Mouse (Mus musculus): Measurements from ENCODE around the gene Paqr7. TPM values are rescaled to one million over a fixed set of nuclear protein-coding genes. Genes with fewer than 3 reads are reported as not detected.

Paqr7 gene
- 37.7 and 48.2 TPM in 2 replicates for polyA plus RNA-seq (2012; rRNA removed)

DNA sequence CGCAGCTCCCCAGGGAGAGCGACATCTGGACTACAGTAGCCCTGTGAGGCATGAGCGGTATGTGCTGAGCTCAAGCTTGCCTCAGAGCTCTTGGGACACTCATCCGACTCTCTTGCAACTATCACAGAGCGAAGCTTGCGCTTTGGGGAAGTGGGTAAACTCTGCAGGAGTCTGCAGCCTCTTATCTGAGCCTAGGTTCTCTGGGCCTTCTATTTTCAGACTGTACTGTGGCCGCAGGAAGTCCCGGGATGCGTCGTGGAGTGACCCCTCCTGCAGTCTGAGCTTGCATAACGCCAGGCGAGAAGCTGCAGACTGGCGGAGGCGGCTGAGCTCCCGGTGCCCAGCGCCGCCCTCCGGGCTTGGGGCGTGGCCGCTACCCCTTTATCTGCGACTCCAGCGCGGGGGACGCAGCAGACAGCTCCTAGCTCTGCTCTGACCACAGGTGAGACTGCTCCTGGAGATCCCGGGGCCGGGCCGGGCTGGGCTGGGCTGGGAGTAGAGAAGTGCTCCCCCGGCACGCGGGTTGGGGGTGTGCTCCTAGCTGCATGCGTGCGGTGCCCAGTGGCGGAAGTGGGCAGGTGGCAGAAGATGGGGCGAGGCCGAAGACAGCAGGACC, at the start of gene Paqr7:
TSS of gene Paqr7 (plus strand) at position 103 of the 616 bp plus-strand sequence.
- no peak for DNase-seq (ENCODE audit: low read depth)

GRCm38 (mm10) chr4:134447966-134448365, 48.5 kb upstream of the Paqr7 start:
- no peak for DNase-seq (ENCODE audit: low read depth)

DNA sequence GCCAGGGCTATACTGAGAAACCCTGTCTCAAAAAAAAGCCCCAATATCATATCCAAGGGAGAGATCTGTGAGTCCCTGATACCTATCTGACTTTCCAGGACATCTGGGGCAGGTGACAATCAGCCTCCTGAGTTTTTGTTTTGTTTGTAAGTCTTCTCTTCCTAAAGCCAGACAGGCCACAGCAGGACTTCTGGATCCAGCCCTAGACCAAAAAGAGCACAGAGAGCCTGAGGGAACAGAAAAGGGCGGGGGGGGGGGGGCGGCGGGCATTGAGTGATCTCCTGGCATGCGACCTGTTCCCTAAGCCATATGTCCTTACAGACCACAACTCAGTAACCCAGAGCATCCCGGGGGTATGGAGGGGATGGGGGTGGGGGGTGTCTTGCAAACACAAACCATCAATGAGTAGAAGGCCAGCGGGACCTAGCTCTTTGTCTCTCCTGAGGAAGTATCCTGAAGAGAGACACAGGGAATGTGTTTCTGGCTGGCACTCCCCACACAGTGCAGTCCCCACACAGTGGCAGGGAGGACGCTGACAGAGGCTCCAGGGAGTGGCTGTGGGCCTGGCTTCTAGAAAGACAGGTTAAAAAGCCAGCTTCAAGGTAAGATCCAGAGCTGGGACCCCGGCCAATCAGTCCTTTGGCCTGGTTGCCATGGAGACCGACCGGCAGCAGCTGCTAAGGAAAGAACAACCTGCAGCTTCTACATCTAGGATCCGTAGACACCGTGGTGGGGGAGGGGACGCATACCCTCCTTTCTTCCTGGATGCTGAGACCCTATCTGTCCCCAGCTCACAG, 46.7 kb upstream of the Paqr7 start:
- DNase-seq (ENCODE audit: low read depth): no peak

DNA sequence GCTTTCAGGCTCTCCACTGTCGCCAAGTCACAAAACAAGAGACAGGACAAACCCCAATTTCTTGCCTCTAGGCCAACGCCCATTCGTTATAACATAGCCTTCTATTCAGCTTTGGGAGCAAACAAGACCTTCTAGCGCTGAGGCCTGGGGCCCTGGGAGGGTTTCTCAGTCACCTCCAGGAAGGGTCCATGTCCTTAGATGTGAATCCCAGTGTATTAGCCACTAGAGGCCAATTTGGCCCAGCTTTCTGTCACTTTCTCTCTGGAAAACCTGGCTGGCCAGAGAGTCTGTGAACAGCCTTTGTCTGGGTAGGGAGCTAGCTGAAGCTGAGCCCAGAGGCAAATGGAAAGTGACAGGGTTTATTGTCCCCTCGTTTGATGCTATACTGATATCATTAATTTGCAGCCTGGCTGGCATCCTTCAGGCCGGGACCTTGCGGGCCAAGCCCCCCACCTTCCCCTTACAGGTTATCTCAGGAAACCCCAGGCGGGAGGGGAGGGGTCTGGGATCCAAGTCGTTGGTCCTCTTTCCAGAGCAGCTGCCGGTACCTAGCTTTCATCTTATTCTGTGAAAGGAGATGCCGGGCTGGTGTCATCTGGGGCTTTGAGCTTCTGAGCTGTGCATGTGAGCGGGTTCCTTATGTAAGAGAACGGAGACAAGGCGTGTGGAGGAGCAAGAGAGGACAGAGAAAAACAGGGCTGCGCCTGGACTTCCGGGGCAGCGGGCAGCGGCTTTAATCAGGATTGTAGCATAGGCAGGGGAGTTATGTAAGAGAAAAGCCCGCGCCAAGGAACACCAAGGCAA, 45.9 kb upstream of the Paqr7 start:
- no peak for DNase-seq (ENCODE audit: low read depth)

DNA sequence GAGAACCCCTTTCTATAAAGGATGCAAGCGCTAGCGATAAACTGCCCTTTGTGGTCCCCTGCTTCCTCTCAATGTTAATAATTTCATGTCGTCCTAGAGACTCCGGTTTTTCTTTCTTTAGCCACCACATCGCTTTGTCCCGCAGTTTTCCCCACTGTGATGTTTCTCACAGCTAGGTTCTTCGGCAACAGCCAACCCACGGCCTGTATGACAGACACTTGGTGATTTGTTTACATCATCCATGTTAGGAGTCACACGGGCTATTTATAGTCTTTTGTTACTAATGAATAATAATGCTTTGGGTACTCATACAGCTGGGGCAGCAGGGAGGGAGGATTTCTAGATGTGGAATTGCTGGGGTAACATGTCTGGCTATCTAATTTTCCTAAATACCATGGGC, 45.0 kb upstream of the Paqr7 start:
- no peak for DNase-seq (ENCODE audit: low read depth)

DNA sequence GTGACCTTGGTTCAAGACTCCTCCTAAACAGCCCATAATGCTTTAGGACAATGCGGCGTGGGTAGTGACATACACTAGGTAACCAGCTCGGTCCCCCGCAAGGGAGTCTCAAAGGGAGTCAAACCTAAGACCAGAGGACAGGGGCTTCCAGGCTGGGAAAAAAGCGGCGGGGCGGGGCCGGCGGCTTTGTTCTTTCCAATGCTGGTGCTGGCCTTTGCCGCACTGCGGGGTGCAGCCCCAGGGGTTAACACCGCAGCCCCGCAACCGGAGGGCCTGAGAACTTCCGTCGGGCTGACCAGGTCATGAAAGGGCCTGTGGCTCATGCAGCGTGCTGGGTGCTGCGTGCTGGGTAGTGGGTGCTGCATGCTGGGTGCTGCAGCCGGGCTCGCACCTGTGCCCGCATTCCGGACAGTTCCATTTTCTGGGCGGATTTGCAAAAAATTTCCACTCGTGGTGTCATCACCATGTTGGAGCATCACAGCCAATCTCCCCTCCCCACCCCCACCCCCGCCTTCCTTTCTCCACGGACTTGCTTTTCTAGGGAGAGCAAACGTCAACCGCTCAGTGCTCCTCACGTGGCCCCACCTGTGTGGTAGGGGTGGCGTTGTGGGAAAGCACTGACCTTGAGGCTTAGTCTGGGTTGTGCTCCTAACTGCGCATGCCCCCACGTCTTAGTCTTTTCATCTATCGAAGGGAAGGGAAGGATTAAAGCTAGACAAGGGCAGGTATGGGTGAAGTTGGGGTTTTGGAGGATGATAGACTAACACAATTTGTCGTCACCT, 42.7 kb upstream of the Paqr7 start:
- DNase-seq (ENCODE audit: low read depth): no peak

- no peak for DNase-seq (ENCODE audit: low read depth)
Measured at GRCm38 (mm10) chr4:134455310-134455709, 41.2 kb upstream of the Paqr7 start.

DNA sequence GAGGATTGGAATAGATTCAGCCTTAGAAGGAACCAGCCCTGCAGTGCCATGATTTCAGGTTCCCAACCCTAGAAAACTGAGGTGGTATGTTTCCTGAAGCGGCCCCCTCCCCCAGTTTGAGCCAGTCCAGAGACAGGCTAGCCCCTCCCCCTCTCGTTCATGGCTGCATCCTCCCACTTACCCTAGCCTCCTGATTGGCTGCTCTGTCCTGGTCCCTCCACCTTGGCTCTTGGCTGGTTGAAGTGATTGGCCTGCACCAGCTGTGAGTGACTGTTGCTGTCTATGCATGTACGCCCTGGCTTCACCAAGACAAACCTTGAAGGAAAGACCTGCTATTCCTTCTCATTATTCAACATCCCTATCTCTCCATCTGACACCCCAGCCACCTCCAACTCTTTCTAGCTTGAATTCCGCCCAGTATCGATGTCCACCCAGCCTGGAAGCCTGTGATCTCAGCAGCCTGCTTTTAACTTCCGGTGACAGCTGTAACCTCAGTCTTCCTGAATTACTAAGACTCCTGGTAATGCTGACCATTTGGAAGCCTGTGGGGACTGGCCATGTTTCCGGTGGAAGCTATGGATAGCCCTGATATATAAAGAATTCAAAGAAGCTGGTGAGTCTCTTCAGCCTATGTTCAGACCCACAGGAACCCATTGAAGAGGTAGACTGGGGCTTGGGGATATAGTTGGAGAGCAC, 39.2 kb upstream of the Paqr7 start:
- DNase-seq (ENCODE audit: low read depth): no peak

- no peak for DNase-seq (ENCODE audit: low read depth)
Measured at GRCm38 (mm10) chr4:134458856-134459255, 37.6 kb upstream of the Paqr7 start.

- no peak for DNase-seq (ENCODE audit: low read depth)
Measured at GRCm38 (mm10) chr4:134460277-134460676, 36.2 kb upstream of the Paqr7 start.

GRCm38 (mm10) chr4:134461252-134461651, 35.2 kb upstream of the Paqr7 start:
- no peak for DNase-seq (ENCODE audit: low read depth)

- DNase-seq (ENCODE audit: low read depth): no peak
Measured at GRCm38 (mm10) chr4:134465789-134466188, 30.7 kb upstream of the Paqr7 start.

- DNase-seq (ENCODE audit: low read depth): no peak
Measured at GRCm38 (mm10) chr4:134466381-134467262, 29.9 kb upstream of the Paqr7 start.

- DNase-seq (ENCODE audit: low read depth): no peak
Measured at GRCm38 (mm10) chr4:134467435-134468214, 28.9 kb upstream of the Paqr7 start.

DNA sequence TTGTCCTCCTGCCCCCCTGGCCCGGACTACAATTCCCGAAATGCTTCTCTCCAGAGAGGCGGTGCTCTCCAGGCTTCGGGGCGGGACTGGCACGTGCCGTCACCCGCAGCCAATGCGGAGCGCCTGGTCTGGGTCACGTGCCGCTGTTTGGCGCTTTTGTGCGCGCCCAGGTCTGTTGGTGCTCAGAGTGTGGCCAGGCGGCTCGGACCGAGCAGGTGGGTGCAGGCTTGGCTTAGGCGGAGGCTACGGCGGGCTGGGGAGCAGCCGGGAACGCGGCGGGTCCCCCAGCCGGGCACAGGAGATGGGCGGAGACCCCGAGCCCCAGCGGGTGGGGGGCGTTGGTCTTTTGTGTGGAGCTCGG, 28.3 kb upstream of the Paqr7 start, which contains the start of gene Stmn1:
TSS of gene Stmn1 (plus strand) at position 106 of the 361 bp plus-strand sequence.
- no peak for DNase-seq (ENCODE audit: low read depth)

DNA sequence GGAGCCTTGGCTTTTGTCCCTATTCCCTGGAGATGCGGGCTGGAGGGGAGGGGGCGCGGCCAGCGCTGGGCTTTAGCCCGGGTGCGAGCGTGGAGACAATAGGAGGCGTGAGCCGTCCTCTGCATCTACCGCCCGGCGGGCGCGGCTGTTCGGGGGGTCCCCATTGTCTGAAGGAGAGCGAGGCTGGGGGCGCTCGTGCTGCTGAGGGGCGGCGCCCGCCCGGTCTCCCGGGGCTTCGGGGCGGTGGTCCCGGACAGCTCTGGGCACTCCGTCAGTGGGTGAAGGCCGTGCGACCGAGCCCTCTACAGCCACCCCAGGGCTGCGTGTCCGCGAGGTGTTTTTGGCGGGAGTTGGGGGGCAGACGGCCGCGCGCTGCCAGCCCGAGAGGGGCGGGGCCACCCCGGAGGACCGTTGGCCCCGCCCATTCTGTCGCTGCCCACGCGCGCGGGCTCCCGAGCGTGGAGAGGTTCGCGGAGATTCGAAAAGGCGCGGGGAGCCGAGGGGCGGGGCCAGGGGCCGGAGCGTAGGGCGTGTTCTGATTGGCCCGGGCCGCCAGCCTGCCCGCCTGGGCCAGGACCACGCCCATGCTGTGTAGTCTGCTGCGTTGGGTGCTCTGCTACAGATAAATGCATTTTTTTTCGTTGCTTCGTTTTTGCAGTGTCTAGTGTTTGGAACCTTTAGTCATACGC, 27.8 kb upstream of the Paqr7 start:
- DNase-seq (ENCODE audit: low read depth): no peak

GRCm38 (mm10) chr4:134469341-134469796, 27.1 kb upstream of the Paqr7 start:
- no peak for DNase-seq (ENCODE audit: low read depth)

- DNase-seq (ENCODE audit: low read depth): no peak
Measured at GRCm38 (mm10) chr4:134469985-134470384, 26.5 kb upstream of the Paqr7 start.

DNA sequence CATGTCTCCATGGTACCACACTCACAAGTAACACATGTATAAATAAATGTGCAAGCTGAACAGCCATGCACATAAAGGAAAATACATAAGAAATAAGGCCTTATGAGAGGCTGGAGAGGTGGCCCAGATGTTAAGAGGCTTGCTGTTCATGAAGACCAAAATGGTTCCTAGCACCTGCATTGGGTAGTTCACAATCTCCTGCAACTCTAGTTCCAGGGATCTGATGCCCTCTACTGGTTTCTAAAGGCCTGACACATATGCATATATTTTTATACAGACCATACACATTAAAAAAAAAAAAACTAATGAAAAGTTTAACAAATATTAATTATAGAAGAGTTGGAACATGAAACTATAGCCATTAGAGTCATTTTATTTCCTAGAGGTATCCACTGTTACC, 25.0 kb upstream of the Paqr7 start:
- no peak for DNase-seq (ENCODE audit: low read depth)
